Mouse (Mus musculus) right cerebral cortex, adult 2 months (tissue): ENCODE results near the gene Scn4a.

Experiments used
- DNase-seq, 2 experiments: peaks; one replicate each; pipeline ENCODE4 v3.0.0; 2021 to 2022; ENCODE audit warnings: low spot score in 2 of 2

The Scn4a gene

GRCm38 (mm10) chr11:106314333-106314812 is 38.7 kb downstream of the Scn4a start, which contains the start of gene Cd79b:
TSS of gene Cd79b (minus strand) at chr11:106314762.
- DNase-seq, result no peak

- DNase-seq, result no peak
These were observed 39.6 kb downstream of the Scn4a start for GRCm38 (mm10) chr11:106313533-106313932.

- no peak for DNase-seq
These were observed 43.0 kb downstream of the Scn4a start for GRCm38 (mm10) chr11:106310123-106310522.

GRCm38 (mm10) chr11:106308162-106308561 is 44.9 kb downstream of the Scn4a start:
- DNase-seq, result no peak

DNA sequence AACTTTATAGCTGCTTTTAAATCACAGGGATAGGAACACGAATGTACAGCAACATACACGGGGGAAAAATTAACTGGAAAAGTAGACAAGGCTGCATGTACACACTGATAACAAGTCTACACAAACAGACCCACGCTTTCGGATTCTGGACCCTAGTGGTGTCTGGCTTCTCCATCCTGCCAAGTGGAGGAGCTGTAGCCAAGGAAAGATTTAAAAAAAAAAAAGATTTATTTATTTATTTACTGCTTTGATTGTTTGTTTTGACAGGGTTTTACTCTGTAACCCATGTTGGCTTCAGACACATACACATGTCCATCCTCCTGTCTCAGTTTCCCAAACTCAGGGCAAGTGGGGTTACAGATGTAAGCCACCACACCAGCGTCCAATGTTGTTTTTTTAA is 45.7 kb downstream of the Scn4a start:
- no peak for DNase-seq

DNA sequence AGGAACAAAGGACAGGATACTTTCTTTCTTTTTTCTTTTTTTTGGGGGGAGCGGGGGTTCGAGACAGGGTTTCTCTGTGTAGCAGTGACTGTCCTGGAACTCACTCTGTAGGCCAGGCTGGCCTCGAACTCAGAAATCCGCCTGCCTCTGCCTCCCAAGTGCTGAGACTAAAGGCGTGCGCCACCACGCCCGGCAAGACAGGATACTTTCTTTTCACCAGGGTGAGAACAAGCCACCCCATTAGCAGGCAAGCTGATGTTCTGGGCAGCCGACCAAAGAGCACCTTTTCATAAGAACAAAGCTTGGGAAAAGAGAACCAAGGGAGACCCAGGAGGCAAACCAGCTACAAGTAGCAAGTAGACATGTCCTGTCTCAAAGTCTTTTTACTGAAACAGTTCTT is 46.3 kb downstream of the Scn4a start:
- no peak for DNase-seq

GRCm38 (mm10) chr11:106306065-106306385 is 47.1 kb downstream of the Scn4a start:
- no peak for DNase-seq

- DNase-seq, result no peak
These were observed 47.6 kb downstream of the Scn4a start for GRCm38 (mm10) chr11:106305348-106306064.

DNA sequence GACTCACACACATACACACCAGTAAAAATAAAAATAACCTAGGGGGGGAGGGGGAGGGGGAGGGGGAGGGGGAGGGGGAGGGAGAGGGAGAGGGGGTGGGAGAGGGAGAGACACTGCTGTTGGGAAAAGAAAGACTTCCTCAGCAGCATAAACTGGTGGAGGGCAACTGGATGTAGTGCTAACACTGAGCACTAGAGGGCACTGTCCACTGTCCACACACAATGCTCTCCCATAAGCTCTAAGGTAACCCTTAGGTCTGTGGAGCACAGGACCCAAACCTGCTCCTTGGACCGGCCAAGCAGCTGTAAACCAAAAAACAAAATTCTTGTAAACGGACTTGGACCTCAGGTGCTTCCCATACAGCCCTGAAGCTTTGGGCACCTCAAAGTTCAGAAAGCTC is 50.5 kb downstream of the Scn4a start:
- peak; percentile 28 to 50 for DNase-seq

- DNase-seq, result no peak
These were observed 51.3 kb downstream of the Scn4a start, which contains the start of gene Gh for GRCm38 (mm10) chr11:106301765-106302164. TSS of gene Gh (minus strand) at chr11:106301865.

- DNase-seq, result no peak
These were observed 61.2 kb downstream of the Scn4a start for GRCm38 (mm10) chr11:106291861-106292260.

- DNase-seq, result no peak
These were observed 62.7 kb downstream of the Scn4a start for GRCm38 (mm10) chr11:106290376-106290775.

DNA sequence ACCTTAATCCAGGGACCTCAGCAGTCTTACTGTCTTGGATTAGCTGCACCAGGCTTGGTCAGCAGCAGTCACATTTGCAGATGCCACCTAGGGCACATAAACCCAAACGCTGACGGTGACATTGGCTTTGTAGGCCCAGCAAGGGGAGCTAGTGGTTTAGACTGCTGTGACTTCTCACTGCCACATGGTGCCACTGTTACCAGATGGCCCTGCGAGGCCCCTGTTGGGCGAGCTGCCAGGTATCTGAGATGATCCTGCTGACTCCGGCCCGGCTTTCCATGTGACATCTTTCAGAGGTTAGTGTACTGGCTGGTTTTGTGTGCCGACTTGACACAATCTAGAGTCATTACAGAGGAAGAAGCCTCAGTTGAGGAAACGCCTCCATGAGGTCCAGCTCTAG is 63.7 kb downstream of the Scn4a start:
- no peak for DNase-seq

GRCm38 (mm10) chr11:106286987-106287386 is 66.1 kb downstream of the Scn4a start:
- DNase-seq, result no peak

DNA sequence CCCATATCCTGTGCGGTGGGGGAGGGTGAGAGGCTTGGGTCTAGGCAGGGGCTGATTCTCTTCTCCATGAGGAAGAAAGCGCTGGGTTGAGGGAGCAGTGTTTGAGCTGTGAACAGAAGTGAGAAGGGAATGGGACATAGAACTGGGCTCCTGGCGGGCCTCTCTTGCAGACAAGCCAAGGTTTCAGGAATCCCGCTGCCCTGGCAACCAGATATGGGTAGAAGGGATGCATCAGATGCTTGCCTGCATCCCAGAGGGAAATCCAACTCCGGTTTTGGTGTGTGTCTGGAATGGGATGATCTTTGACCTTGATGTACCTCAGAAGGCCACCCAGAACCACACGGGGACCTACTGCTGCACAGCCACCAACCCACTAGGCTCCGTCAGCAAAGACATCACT is 66.9 kb downstream of the Scn4a start:
- no peak for DNase-seq

- no peak for DNase-seq
These were observed 69.0 kb downstream of the Scn4a start for GRCm38 (mm10) chr11:106284126-106284525.

GRCm38 (mm10) chr11:106283371-106283770 is 69.7 kb downstream of the Scn4a start:
- no peak for DNase-seq

DNA sequence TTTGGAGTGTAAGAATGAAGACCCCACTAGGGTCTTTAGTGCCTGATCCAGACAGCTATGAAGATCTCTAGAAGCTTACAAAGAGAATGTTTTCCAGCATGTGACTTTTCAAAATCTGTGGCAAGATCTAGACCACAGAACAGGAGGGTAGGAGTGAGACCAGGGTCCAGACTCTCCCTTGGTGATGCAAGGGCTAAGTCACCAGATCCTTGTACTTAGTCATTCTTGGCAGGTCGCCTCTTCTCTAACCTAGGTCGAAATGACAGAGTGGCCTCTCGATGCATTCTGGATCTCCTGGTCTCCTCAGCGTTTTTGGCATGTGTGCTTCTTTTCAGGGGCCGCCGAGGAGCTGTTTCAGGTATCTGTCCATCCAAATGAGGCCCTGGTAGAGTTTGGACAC is 70.6 kb downstream of the Scn4a start:
- DNase-seq, result no peak

DNA sequence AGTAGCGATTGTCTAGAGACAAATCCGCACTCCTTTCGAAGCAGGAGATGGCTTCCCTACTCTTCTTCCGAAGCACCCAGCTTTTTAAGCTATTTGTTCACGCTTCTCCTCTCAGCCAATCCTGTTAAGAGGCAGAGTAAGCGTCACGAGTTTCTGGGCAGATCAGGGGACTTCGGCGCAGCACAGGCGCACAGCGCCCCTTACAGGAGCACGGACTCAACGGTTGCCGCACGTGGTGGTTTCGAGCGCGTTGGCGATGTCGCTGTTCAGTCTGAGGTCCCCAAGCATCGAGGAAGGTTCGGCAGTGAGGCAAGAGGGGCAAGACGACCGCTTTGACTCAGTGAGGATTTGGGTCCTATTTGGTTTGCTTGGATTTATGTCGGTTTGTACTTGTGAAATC is 76.6 kb downstream of the Scn4a start, which contains the start of gene Tcam1:
Gene Tcam1, plus strand, starts transcription at position 219 of the 400 bp plus-strand sequence.
- peak; percentile 96 to 97 for DNase-seq

DNA sequence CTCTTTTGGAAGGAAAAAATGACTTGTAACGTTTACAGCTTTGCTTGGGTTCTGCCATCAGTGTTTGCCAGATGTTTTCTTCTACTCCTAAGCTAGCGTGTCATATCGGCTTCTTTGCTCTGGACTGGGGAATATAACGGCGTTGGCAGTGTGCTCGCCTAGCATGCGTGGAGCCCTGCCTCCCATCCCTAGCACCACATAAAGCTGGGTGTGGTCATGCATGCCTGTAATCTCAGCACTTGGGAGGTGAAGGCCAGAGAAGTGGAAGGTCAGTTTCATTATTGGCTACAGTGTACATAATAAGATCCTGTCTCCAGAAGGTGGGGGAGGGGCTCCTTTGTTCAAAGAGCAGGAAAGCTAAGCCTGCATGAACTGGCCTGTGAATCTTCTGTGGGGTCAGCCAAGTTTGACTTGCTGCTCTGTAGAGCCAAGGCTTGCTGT is 78.1 kb downstream of the Scn4a start:
- DNase-seq, result no peak

GRCm38 (mm10) chr11:106274374-106274773 is 78.7 kb downstream of the Scn4a start:
- DNase-seq, result no peak

DNA sequence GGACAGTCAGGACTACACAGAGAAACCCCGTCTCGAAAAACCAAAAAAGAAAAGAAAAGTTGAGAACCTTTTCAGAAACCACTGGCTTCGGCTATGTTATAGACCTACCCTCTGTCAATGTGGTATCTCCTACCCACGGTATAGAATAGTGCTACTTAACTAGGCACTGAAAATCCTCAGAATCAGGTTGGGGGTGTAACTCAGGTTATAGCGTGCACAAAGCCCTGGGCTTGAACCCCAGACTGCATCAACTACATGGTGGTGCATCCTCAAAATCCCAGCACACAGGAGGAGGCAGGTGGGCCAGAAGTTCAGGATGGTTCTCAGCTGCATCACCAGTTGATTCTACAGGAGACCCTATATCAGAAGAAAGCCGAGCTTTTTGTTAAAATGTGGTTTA is 79.3 kb downstream of the Scn4a start:
- DNase-seq, result no peak

- no peak for DNase-seq
These were observed 79.8 kb downstream of the Scn4a start for GRCm38 (mm10) chr11:106273311-106273684.
